Mouse (Mus musculus) retina, postnatal 7 days (tissue): ENCODE measurements around the gene Bex4.
"Not testable (repeated sequence)": the region's sequence is repeated elsewhere in the genome, so short reads cannot be mapped to it uniquely, and the experiment has no call there.

Source experiments
- DNase-seq: peaks from one replicate; pipeline ENCODE4 v3.0.0-alpha.2; 2012; ENCODE audit warnings: low read depth, low spot score

Bex4 gene

DNA sequence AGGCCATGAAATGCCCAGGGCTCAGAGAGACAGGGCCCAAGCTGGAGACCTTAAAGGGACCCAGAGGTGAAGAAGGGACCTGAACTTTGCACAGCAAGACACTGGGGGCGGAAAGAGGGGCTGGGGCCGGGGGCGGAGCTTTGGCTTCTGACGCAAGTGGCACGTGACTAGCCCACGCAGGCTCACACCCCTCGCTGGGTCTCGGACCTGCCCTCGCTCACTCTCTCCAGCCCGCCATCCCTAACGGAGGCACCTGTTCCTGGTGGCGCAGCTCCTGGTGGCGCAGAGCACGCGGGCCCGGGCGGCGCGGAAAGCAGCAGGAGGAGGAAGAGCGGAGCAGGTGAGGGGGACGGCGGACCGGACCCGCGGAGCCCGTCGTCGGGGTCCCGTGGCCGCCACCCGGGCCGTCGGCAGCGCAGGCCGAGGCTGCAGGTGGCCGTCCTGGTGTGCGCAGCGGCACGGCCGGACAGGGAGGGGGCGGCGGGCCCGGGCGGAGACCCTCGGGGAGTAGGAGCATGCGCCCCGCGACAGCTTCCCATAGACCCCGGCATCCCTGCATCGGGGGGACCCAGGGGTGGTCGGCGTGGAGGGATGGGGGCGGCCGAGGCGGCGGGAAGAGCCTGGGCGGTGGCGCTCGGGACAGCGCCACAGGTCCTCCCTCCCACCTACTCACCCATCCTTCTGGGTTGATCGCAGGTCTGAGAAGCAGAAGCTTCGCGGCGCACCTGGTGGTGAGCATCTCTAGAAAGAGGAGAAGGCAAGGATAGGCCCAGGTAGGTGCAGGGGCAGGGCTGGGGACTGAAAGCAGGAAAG is at the start of gene Bex4:
TSS of gene Bex4 (plus strand) at position 170 of the 813 bp plus-strand sequence.
- not testable (repeated sequence) for DNase-seq

DNA sequence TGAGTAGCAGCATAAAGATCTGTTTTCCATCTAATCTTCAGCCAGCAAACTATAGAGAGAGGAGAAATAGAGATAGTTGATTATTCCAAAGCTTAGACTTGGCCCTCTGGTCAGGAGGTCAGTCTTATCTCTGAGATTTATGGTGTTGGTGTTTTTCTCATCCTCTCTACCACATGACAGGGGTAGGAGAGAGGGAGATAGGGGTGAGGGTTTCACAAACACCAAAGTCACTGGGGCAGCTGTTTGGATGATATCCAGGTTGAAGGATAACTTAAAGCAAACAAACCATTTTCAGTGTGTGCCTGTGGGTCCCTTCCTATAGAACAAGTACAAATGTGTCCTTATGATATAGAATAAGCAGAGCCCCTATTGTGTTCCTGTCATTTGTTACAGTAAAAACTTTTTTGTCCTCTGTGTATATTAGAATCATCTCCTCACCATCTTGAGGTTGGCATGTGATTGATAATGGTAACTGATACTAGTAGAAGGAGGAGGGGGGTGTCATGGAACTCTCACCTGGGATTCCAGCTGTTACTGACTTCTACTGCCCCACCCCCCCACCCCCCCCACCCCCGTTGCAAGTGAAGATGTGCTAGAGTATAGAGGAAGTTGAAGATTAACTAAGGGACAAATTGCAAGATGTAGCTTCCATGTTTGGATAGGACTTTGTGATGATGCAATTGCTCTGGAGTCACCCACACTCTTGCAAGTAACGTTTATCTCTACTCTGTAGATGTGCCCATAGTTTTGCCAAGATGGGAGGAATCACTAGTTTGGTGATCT is 46.1 kb upstream of the Bex4 start:
- DNase-seq, result no peak

- DNase-seq, result no peak
These were observed 44.4 kb upstream of the Bex4 start for GRCm38 (mm10) chrX:136094421-136094820.

- no peak for DNase-seq
These were observed 34.6 kb upstream of the Bex4 start for GRCm38 (mm10) chrX:136104046-136104723.

GRCm38 (mm10) chrX:136104724-136105088 is 34.1 kb upstream of the Bex4 start:
- no peak for DNase-seq

DNA sequence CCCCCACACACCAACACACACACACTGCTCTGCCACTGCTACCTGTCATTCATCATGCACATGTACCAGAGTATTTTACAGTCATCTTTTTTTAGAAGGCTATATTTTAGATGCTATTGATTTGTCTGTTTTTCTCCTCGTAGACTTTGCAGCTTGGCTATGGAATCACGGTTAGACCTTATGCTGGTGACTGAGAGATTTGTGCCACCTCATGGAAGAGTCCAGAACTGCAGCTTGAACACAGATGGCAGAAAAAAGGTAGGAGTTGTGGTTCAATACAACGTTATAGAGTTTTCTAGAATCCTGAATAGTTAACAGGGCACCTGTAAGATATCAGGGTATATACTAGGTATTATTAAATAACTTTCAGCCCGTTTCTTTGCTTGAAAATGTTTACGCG is 30.9 kb upstream of the Bex4 start:
- peak; percentile 34 for DNase-seq

- DNase-seq, result no peak
These were observed 23.8 kb upstream of the Bex4 start for GRCm38 (mm10) chrX:136115015-136115414.

GRCm38 (mm10) chrX:136115419-136115961 is 23.3 kb upstream of the Bex4 start:
- peak; percentile 46 for DNase-seq

DNA sequence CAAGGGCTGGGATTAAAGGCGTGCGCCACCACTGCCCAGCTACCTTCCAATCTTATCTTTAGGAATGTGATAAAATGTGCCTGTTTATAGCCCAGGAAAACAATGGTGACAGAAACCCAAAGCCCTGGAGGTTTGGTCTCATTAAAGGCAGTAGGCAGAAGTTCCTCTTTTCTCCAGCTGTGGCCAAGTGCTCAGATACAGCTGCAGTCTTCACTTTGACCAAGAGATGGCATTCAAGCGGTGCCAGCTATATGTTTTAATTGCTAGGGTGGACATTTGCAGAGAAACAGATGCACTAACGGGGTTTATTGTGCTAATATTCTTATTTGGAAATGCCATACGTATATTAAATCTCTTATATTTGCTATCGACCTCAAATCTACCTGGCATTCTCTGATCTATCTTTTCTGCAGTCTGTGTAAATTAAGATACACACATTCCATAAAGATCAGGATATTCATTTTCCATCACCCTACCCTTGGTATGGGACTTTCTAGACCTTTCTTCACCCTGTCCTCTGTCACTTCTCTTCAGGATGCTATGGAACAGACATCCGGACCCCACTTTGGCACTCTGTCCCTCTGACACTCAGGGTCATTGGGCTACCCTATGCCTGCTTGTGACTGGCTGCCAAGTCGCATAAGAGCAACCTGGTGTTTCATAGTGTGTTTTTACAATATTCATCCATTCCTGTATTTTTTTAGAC is 11.6 kb upstream of the Bex4 start:
- DNase-seq, result no peak

GRCm38 (mm10) chrX:136127744-136128064 is 11.1 kb upstream of the Bex4 start:
- peak; percentile 43 for DNase-seq

DNA sequence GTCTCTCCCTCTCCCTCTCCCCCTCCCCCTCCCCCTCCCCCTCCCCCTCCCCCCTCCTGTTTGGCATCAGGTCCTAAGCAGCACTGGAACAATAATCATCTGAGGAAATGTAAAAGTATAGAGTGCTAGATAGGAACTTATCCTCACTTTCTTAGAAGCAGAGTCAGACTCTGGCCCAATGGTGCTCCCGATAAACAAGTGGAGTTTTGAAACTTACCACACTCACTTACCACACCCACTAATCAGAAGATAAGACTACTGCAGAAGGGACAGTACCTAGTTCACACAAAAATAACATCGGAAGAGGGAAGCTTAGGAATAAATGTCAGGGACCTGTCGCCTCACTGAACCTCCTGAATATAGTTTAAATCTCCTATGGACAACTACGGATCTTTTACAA is 3.2 kb upstream of the Bex4 start:
- no peak for DNase-seq

GRCm38 (mm10) chrX:136139640-136140004 is 826 bp downstream of the Bex4 start:
- DNase-seq, result not testable (repeated sequence)

- no peak for DNase-seq
These were observed 2.6 kb downstream of the Bex4 start for GRCm38 (mm10) chrX:136141385-136141784.

DNA sequence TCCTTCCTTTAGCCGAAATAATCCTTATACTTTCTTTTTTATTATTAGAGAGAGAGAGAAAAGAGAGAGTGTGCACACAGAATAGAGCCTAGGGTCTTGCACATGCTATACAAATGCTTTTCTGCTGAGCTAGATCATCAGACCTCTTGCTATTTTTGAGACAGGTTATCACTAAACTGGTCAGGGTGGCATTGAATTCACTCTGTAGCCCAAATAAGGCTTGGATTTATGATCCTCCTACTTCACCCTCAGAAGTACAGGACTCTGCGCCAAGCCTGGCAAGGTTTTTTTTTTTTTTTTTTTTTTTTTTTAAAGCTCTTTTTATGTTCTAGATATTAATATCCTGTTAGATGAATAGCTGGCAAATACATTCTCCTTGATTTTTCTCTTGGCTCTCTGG is 4.9 kb downstream of the Bex4 start:
- no peak for DNase-seq

DNA sequence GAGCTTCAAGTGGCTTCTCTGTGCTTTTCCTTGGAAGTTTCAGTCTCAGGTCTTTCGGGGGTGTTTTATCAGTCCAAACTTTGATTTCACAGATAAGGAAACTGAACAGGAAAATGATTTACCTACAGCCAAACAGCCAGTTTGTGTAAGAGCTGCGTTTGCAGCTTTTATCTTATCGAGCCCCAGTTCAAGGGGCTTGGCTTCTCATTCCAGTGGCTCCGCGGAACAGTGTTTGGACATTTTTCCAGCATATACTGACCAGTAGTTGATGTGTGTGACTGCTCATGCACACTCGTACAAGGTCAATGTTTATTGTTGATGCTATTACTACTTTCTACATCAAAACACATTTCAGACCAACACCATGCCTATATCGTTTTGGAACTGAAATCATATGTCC is 5.4 kb downstream of the Bex4 start:
- no peak for DNase-seq

GRCm38 (mm10) chrX:136170625-136171024 is 31.8 kb downstream of the Bex4 start:
- DNase-seq, result no peak

GRCm38 (mm10) chrX:136171189-136172117 is 32.7 kb downstream of the Bex4 start:
- no peak for DNase-seq

DNA sequence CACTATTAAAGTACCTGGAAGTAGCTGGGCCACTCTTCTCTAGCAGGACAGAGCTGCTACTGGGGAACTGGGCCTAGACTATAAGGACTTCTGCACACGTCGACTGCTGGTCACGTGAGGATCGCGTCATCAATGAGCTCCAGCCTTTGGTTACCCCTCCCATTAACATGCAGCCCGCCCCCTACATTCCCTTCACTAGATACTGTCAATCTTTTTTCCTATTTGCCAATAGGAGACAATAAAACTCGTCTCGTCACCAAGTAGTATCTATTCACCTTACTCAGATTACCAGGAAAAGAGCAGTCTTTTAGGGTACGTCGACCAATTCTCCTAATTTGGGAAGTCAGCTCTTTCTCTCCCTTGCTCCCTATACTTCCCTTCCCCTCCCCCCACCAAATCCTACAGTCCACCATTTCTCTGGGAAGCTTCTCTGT is 33.3 kb downstream of the Bex4 start, which contains the start of gene Tceal8:
TSS of gene Tceal8 (minus strand) at position 225 of the 434 bp plus-strand sequence.
- DNase-seq, result peak; percentile 59

DNA sequence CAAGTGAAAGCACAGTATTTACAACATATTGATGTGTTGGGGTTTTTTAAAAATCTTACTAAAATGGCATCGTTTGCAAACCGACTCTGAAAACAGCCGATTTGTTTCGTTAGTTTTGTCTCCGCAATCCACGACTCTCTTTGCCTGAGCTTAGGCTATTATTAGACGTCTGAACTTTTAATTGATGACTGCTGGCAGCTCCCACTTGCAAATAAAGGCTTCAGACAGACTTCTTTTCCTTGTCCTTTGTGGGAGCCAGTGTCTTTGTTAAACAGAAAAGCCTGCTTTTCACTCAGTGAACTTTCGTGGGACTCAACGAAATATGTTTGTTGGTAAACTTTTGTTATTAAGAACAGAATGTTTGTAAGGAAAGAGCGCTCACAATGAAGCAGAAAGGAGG is 34.0 kb downstream of the Bex4 start:
- DNase-seq, result no peak

- no peak for DNase-seq
These were observed 42.2 kb downstream of the Bex4 start for GRCm38 (mm10) chrX:136180897-136181553.
